Mouse (Mus musculus) common myeloid progenitor, adult 5-6 weeks (primary cell): ENCODE results near the gene Dock10. TPM values are rescaled to one million over a fixed set of nuclear protein-coding genes. Genes with fewer than 3 reads are reported as not detected.
A peak's percentile ranks its signal among the peaks of the same experiment; 100 is the strongest.
"Not testable (repeated sequence)": the region's sequence is repeated elsewhere in the genome, so short reads cannot be mapped to it uniquely, and the experiment has no call there.

Experiments used
- ATAC-seq: replicated peaks from 2 replicates; pipeline ENCODE4 v1.8.0; 2016; ENCODE audit warnings: low read depth, mild to moderate bottlenecking, moderate TSS enrichment, inconsistent platforms; ENCODE audit not compliant: poor library complexity, severe bottlenecking
- total RNA-seq: library from RNA; stranded (forward); fragments of 200-1000, 187-1606 nt; gene quantifications from 2 replicates; pipeline ENCODE4 v1.2.3, GENCODE M21; 2017

Gene Dock10
- 104 and 126 TPM in 2 replicates for total RNA-seq

DNA sequence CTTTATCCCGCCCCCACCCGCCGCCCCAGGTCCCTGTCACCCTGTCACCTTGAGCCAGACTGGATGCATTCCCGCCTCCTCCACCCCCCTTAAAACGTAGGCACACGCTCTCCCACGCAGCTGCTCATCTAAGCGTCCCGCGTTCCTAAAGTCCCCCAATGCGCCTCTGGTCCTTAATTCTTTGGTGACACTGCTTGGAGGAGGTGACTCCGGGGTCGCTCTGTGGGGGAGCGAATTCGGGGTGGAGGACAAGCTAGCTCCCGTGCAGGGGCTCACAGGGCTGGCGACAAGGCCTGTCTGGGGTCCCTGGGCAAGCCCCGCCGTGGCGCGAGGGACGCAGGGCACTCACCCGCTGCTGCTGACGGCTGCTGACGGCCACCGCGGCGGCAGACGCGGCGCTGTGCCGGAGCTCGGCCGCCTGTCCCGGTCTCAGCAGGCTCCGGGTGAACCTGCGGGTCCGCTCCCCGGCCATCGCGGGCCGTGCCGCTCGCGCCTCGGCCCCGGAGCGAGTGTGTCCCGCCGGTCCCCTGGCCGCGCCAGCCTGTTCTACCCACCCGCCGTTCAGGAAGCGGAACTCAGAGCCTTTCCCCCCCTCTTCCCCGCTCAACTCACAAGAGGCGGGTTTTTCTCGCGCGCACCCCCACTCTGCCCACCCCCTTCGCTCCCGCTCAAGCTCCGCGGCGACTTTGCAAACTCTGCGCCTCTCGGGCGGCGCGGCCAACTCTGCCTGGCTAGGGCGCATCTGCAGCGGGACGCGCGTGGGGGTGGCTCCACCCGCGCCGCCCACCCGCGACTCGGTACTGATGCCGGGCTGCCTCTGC is at the start of gene Dock10:
Dock10 (minus strand) TSS at position 551 of the 821 bp plus-strand sequence.
- peak; percentile 51 for ATAC-seq

DNA sequence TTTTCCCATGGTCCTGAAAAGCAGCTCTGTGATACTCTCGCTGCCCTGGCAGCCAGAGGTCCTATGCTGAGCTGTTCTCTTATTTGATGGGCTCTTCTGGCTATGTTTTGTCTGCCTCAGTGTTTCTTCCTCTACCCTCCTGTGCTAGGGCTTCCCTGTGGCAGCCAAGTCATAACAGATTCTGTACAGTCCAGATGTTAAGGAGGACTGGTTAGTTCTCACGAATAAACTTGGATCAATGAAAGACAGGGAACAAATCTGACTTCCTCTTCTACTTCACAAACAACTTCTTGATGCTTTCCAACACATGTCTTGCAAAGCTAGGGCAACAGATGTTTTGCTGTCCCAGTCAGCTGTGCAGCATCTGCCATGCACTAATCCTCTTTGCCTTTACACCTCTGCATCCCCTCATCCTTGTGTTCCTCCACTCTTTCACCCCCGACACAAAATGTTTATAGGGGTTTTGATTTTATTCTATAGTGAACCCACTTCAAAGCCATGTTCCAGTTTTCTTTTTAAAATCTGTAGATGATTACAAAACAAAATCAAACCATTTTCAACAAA is 48.6 kb upstream of the Dock10 start:
- ATAC-seq = no peak

DNA sequence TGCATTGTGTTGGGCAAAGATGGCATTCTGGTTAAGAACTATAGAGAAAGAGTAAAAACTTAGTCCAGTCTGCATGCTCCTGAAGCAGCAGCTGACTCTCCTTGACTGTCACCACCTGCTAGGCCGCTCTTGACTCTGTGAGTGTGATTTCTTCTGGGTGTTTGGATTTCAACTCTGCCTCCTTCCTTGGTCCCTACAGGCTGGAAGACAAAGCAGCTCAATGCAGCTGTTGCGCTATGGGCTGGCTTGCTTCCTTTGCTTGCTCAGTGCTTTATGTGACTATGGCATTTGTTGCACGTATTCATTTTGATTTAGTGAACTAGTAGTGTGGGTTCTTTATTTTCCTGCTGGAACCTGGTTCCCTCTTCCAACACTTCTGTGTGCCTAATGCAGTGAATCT is 43.7 kb upstream of the Dock10 start:
- ATAC-seq = no peak

DNA sequence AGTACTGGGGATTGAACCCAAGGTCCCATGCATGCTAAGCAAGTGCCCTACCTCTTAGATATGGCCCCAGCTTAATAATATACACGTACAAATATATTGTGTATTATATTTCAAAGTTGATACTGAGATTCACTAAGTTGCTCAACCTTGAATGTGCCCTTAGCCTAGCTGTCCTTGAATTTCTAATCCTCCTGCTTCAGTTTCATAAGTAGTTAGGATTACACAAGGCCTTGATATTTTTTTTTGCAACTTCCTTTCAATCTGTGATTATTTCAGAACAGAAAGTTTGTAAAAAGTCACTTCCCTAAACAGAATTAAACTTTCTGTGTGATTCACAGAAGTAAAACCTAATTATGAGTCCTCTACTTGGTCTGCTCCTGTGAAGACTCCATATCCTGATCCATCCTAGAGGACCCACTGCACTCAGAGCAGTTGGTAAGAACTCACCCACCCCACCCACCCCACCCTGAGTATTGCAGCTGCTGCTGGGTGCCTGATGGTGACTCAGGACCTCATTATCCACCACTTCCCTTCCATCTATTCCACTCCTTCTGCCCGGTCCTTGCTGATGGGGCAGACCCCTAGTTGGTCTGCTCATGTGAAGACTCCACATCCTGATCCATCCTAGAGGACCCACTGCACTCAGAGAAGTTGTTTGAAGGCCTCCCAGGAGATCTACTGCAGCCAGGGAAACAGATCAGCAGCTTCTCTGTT is 26.9 kb upstream of the Dock10 start:
- ATAC-seq = peak; percentile 82

DNA sequence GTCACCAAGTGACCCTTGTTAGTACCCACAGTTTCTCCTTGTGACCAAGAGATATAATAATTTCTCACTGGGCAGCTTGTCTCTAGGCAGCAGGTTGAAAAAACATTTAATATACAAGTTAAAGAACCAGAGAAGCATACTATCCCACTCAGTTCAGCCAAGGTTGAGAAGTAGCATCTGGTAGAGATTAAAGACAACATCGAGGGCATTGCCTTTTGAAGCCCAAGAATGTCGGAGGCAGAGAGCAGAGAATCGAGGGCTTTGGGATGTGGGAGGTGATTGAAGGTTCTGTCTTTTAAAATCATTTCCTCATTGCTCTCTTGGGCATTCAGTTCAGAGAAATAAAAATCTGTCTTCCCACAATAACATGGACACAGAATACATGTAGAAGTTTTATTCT is 25.8 kb upstream of the Dock10 start:
- no peak for ATAC-seq

DNA sequence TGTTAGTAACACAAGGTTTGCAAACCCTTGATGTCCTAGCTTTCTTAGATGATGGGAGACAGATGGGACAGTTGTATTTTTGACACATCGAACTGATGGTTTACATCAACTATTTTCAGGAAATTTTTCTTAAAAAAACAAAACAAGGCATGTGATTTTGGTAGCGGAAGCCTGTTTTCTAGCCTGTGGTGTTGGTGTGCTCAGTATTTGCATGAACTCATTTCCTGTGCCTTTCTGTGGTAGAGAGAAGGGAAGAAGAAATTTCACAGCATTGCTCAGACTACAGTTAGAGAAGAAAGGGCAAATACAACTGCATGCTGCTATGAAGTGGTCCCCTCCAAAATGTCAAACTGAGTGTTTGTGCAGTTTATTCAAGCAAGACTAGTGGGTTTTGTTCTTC is 7.2 kb upstream of the Dock10 start:
- peak; percentile 80 for ATAC-seq

DNA sequence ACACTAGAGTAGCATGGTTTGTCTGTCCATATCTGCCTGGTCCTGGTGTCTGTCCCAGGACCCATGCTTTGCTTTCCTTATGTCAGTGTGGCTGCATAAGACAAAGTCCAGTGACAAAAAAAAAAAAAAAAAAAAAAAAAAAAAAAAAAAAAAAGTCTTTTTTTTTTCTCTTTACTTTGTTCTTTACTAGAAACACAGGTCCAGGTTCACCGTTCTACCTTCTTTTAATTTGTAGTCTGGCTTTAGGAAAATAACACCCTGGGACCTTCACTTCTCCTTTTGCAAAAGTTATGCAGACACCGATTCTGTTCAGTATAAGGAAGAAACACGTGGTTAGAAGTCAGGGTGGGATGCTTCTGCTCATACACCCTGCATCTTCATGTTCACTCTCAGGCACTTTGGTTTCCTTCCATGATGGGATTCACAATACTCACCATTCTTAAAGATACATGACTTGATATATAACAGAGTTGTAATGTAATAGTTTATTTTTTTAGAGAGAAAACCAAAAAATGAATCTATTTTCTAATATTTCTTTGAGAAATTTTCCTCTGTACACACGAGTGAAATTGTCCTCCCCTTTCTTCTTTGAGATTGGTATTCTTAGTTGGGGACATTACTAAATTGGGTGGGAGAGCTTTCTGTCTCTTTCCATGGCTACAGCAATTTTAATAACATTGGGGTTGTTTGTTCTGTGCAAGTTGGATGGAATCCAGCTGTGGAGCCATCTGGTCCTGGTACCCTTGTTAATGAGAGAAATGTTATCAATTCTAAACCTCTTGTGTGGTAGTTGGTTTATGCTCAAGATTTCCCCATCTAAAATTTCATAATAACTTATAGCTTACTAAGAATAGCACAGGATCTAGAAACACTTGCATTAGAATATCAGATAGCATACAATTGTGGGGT is 5.0 kb upstream of the Dock10 start:
- 0 out of 2 replicates have a peak, but pooled peaks have one; percentile 9 for ATAC-seq

DNA sequence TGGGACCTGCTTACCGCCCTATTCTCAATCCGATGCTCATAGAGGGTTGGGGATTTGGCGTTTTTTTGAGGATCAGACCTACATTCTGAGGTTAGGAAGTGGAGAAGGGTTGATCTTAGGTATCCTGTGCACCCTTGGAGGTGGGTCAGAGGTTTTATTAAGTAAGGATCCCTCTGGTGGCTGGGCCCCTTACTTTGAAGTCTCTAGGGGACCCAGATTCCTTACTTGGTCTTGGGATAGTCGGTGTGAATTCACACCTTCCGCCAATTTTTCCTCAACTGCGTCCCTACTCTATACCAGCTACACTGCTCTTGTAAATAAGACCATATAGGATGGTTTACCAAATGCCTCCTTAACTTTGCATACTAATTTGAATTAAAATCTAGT is 464 bp upstream of the Dock10 start:
- ATAC-seq = no peak

DNA sequence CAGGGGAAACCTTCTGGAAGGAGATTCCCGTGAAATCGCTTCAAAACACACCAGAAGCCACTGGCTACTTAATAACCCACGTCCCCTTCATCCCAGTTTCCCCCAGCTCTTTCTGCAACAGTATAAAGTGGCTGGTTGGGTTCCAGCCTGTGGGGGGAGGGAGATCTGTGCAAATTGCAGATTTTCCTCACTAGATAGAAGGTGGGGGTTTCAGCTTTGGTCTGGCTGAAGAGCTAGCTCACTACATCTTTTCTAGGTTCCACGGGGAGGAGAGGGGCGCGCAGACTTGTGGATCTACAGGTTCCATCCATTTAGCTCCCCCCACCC is 714 bp downstream of the Dock10 start:
- no peak for ATAC-seq

DNA sequence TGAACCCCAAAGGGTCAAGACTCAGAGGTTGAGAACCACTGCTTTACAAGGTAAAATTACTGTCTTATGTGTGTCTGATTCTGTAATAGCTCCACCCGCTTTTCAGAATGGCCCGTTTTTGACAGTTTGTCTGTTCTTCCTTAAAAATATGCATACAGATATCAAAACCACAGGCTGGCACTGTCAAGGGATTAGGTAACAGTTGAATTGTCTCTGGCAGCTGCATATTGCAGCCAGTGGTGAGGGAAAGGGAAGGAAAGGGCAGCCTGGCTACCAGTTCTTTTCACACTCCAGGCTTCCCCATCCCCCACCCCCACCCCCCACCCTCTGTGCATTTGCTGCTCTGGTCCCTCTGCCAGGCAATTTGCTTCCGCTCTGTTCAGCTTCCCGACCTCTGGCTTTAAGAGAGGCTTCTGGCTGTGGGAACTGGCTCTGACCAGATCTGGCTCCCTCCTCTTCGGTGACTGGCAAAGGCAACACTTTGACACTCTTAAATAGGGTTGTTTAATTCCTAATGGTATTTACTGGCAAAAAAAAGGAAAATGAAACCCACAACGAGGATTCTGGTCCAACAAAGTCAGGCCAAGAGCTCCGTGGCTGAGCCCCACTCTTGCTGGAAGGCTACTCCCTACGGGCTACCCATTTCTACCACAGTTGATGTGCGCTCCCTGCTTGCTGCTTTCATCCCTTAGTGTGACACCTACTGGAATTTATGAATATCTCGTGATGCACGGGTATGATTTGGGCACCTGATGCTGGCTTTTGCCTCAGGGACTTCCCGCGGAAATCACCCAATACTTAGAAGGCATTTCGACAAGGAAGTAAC is 1.3 kb downstream of the Dock10 start:
- ATAC-seq = peak; percentile 61

DNA sequence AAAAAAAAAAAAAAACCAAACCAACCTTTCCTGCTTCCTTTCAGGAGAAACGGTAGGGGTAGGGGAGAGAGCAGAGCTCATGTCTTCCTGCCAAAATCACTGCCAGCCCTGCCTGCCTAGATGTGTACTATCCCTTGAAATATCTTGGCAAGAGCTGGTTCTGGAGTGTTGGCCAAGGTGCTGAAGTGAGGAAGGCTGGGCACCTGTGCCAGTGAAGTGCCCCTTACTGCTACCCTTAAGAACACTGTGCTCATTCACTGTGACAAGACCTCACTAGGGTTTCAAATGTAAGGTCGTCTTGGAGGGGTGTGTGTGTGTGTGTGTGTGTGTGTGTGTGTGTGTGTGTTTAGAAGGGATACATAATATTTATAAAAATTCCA is 2.3 kb downstream of the Dock10 start:
- ATAC-seq = no peak

DNA sequence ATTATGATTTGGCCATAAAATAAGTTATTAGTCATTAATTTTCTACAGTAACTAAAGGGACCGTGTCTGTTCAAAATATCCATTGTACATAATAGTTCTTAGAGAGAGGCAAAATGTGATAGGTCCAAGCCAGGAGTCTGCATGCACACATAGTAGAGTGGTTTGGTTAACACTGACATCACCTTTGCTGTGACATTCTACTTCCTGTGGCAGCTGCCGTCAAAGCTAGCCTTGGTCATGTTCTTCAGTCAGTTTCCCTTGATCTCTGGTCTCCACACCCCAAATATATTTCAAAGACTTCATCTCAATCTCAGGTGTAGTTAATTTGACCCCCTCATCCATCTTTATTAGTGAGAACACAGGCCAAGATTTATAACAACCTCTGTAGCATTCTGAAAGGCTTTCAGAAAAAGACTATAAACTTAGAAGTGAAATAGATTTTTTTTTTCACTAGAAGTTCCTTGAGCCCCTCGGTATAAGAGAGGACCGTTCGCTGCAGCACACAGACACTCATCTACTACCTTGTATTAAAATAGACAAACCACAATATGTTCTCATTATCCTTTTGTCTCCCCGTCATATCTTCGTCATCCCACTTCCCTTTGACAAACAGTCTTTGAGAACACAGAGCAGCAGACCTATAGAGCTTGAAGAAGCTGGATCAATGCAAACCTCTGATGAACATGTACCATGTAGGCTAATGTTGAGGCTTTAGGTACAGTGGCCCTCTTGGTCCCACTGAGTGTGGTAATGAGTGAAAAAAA is 2.8 kb downstream of the Dock10 start:
- ATAC-seq = 0 out of 2 replicates have a peak, but pooled peaks have one; percentile 7

DNA sequence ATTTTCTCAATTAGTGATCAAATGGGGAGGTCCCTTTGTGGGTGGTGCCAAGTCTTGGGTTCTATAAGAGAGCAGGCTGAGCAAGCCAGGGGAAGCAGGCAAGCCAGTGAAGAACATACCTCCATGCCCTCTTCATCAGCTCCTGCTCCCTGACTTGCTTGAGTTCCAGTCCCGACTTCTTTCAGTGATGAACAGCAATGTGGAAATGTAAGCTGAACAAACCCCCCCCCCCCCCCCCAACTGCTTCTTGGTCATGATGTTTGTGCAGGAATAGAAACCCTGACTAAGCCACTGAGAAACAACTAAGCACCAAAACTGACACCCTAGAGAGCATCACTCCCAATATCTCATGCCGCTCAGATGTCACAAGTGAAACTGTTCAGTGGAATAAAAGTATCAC is 9.2 kb downstream of the Dock10 start:
- ATAC-seq = not testable (repeated sequence)

DNA sequence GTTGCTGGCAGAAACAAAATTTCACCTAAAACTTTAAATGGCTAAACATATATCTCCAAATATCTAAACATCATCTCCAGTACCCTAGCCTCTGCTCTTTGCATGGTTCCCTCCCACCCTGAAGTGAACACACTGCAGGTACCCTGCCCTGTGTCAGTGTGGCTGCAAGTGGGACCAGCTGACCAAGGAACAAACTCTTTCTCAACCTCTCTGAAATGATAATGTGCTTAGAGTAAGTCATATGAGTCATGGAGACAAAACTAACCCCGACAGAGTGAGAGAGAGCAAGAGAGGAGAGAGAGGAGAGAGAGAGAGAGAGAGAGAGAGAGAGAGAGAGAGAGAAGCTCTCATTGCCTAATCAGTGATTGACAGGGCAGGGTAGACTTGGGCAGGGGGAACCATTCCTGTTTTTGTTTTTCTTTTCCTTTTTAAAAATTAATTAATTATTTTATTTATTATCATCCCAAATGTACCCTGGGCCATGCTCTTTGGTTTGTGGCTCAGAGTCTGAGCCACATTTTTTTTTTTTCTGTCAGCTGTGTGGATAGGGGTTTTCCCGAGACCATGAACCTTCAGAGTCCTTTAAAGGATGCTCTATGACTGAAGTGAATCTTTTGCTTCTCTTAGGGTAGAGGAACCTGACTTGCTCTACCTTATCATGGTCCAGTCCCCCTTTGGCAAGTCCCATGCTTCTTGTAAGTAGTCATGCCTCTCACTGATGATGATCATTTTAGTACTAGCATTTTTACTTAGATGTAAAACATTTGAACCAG is 11.4 kb downstream of the Dock10 start:
- peak; percentile 39 for ATAC-seq

DNA sequence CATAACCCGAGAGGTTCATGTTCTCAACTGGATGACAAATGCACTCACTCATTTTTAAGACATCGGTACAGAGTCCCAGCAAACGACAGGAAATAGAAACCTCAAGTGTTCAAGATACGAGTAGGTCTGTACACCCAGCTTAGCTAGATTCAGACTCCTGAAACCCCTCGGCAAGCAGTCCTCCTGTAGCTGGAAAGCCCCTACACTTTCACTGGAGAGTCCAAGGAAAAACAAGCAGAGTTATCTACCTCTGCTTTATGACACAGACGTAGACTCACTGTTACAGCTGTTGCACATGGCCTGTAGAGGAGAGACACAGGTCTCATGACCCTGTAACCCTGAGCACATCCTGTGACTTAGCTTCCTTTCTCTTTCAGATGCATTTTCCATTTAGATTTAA is 12.1 kb downstream of the Dock10 start:
- peak; percentile 65 for ATAC-seq

DNA sequence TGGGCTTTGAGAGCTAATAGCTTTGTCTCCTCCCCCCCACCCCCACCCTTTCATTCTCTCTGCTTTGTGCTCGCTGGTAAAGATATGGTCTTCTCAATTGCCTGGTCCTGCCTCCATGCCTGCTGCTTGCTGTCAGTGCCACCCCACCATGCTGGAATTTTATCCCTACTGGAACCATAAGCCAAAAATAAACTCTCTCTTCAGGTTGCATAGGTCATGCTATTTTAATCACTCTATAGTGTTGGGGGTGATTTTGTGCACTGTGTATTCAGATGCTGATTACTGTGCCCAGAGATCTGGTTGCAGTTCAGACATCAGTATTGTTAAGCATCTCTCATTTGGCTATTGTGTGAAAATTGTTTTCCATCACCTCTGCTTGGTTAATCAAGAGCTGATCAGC is 18.9 kb downstream of the Dock10 start:
- no peak for ATAC-seq

DNA sequence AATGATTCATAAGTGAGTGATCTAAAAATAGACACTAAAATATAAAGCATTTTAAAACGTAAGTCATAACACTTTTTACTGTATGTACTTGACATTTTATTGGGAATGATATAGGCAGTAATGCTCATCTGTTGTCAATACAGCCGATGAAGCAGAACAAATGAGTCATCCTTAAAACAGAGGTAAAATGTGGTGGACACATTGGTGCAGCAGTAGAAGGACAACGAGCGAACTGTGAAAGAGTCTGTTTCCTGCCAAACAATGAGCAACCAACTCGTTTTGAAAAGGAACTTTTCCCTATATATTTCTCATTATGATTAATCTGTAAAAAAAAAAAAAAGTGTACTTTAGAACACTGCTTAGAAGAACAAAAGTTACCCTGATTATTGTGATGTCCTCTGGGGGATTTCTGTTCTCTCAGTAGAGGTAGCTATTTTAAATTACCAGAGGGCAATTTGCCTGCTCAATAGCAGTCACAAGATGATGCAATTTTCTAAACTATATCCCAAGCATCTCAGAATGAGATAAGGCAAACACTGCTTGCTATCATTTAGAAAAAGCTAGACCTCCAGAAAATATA is 20.4 kb downstream of the Dock10 start:
- ATAC-seq = no peak

DNA sequence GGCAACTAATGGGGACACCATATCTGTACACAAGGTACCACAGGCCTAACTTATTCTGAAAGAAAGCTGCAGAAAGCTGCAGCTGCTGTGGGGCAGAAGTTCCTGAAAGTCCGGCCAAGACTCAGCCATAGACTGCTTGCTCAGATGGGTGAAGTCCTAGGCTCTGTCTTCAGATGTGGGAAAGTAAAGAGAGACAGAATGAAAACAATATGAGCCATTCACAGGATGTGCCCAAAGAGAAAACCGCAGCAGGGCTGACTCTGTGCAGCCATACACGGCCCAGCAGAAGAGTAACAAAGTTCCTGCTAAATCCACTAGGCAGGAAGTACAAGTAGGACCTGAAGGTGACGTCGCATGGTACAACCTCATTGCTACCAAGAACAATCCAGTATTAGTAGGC is 27.7 kb downstream of the Dock10 start:
- peak; percentile 45; the same call in 1 of the 2 replicates for ATAC-seq
